Mouse (Mus musculus) WW6 (cell line): ENCODE measurements around the gene Arl14.

Source experiments
- DNase-seq: peaks from one replicate; pipeline ENCODE4 v3.0.0-alpha.2; 2013; ENCODE audit warnings: low read depth, low spot score

Arl14 gene

GRCm38 (mm10) chr3:69271812-69272211 is 49.6 kb downstream of the Arl14 start:
- DNase-seq: no peak
